Comparison of ENCODE assay signal across 13 mouse cellular contexts in genomic region chr16:43935892-43936291, GRCm38 (mm10).
"Had no signal": no experiment of that assay in that cellular context is flagged by ENCODE, and none has a peak within 500 bp of the region (broad histone marks: within the 10 kb centered on the region; RNA-seq: fewer than 3 reads in every experiment).

No protein-coding gene starts in this region.

- H3K4me2 ChIP-seq: limb, embryonic 12.5 days; liver, embryonic 13.5 days; midbrain, embryonic 11.5 days; midbrain, embryonic 15.5 days; neural tube, embryonic 12.5 days had no signal

- H3K27ac ChIP-seq: kidney, postnatal 0 days; limb, embryonic 12.5 days; liver, embryonic 13.5 days; macrophage; midbrain, embryonic 15.5 days; neural tube, embryonic 12.5 days; stomach, postnatal 0 days had no signal

- DNase-seq: liver; liver, embryonic 13.5 days; liver, postnatal 0 days; thymus, postnatal 14 days had no signal

- ATAC-seq: intestine, postnatal 0 days; liver, postnatal 0 days; midbrain, embryonic 15.5 days had no signal

- H3K9me3 ChIP-seq: limb, embryonic 12.5 days; liver, embryonic 13.5 days; megakaryocyte, embryonic 14.5 days; midbrain, embryonic 15.5 days; neural tube, embryonic 12.5 days had no signal

- H3K27me3 ChIP-seq: limb, embryonic 12.5 days; liver, embryonic 13.5 days; megakaryocyte, embryonic 14.5 days; midbrain, embryonic 15.5 days; neural tube, embryonic 12.5 days had no signal

- H3K4me1 ChIP-seq: megakaryocyte, embryonic 14.5 days; midbrain, embryonic 15.5 days; neural tube, embryonic 12.5 days had no signal

- H3K36me3 ChIP-seq: limb, embryonic 12.5 days; liver, embryonic 13.5 days; midbrain, embryonic 15.5 days; neural tube, embryonic 12.5 days had no signal

- H3K4me3 ChIP-seq: limb, embryonic 12.5 days; liver, embryonic 13.5 days; megakaryocyte, embryonic 14.5 days; midbrain, embryonic 15.5 days; neural tube, embryonic 12.5 days had no signal

- H3K9ac ChIP-seq: limb, embryonic 12.5 days; liver, embryonic 13.5 days; liver, postnatal 0 days; midbrain, embryonic 15.5 days; neural tube, embryonic 12.5 days had no signal
